Mouse (Mus musculus) spleen, adult 2 months (tissue): ENCODE measurements at regions not wholly inside any gene's neighbourhood (a gene's known extent, or its start where the extent isn't known, plus 50 kb on each side); places are given as distances from the start of the nearest gene placed in this dataset.

Source experiments
- DNase-seq, 2 experiments: peaks; one replicate each; pipeline versions ENCODE4 v3.0.0 to v3.0.0-alpha.2; 2012 to 2021; ENCODE audit warnings: low spot score in 2 of 2, low read depth in 1 of 2
- H3K27ac ChIP-seq: fragments of 200-500 bp; 2 replicates; pipeline ENCODE4 v1.5.1; 2012; ENCODE audit warnings: low read length, inconsistent platforms; ENCODE audit not compliant: insufficient read depth
- H3K27me3 ChIP-seq: fragments of 200-500 bp; 2 replicates; pipeline ENCODE4 v1.6.1; 2012; ENCODE audit warnings: mild to moderate bottlenecking, moderate library complexity, low read length, inconsistent platforms; ENCODE audit not compliant: control insufficient read depth, insufficient read depth
- H3K36me3 ChIP-seq: fragments of 200-500 bp; 2 replicates; pipeline ENCODE4 v1.6.1; 2012; ENCODE audit warnings: mild to moderate bottlenecking, low read length, inconsistent platforms; ENCODE audit not compliant: control insufficient read depth, insufficient read depth
- H3K4me1 ChIP-seq: fragments of 200-500 bp; 2 replicates; pipeline ENCODE4 v1.6.1; 2011; ENCODE audit warnings: inconsistent platforms; ENCODE audit not compliant: control insufficient read depth, insufficient read depth, insufficient read length
- H3K4me3 ChIP-seq: fragments of 200-500 bp; 2 replicates; pipeline ENCODE4 v1.5.1; 2011; ENCODE audit warnings: mild to moderate bottlenecking, inconsistent platforms; ENCODE audit not compliant: insufficient read depth, insufficient read length; ENCODE audit errors: extremely low read depth
- CTCF ChIP-seq: fragments of 200-500 bp; IDR thresholded peaks from 2 replicates; pipeline ENCODE4 v1.5.1; 2011; ENCODE audit warnings: mild to moderate bottlenecking, inconsistent platforms; ENCODE audit not compliant: insufficient read depth, insufficient read length, insufficient replicate concordance; ENCODE audit errors: extremely low read depth
- POLR2A ChIP-seq: fragments of 200-500 bp; IDR thresholded peaks from 2 replicates; pipeline ENCODE4 v1.6.1; 2011; ENCODE audit warnings: low read depth, low read length, inconsistent platforms
- WGBS: fragments of 180-500 bp; shearing (Covaris S2); methylation state at CpG from one replicate; pipeline ENCODE4 v1.1.7; 2018; 5-methylcytosine and 5-hydroxymethylcytosine counted together

- Histone ChIP-seq H3K27me3 (no peaks in the 10 kb centered on the region), H3K27ac (no peak overlapping the region), H3K4me1 (no peaks in the 10 kb centered on the region), H3K4me3 (no peak overlapping the region), H3K36me3 (no peaks in the 10 kb centered on the region)
- DNase-seq, result no peak
- TF ChIP-seq POLR2A (no peak), CTCF (no peak)
- 24% methylated on average over 8 of the region's 10 CpGs for WGBS
Observed at GRCm38 (mm10) chr2:106182051-106182450, 178.7 kb upstream of the Dnajc24 start.

DNA sequence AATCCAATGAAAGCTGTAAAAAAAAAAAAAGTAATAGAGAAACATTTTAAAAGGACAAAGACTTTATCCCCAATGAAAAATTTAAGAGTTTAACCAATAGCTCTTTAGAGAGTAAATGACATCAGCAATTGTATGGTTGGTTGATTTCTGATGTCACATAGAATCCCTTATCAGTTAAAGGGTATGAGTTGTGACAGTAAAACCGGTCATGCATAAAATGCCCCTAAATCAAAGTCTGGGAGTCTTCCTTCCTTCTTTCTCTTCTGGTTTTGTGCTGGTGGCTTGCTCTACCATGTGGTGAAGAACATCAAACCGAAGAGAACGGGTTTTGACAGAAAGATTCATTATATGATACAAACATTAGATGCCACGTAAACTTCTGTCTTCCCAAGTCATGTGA is 159.3 kb upstream of the Dnajc24 start:
- no peak for DNase-seq
- no peak overlapping the region for H3K4me3 ChIP-seq
- WGBS, result 75% methylated on average over 4 of the region's 4 CpGs
- no peaks in the 10 kb centered on the region for H3K4me1 ChIP-seq
- H3K36me3 ChIP-seq, result no peaks in the 10 kb centered on the region
- no peak overlapping the region for H3K27ac ChIP-seq
- TF ChIP-seq POLR2A, result no peak
- no peak for TF ChIP-seq CTCF
- H3K27me3 ChIP-seq, result no peaks in the 10 kb centered on the region

DNA sequence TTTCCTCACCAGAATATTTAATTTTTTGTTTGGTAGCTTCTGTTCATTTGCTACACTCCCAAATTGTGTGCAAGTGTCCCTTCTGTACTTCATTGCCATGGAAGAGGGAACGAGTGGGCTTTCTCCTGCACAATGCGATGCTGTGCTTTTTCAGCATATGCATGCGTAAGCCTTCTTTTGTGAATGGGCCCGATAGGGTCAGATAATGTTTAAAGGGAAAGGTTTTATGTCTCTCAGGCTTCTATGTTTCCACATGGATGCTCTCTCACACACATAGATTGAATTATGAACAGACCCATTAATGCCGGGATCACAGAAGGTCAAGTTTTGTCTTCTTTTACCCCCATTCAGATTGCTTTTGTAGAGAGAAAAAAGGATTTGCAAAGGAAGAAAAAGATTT is 158.5 kb upstream of the Dnajc24 start:
- no peaks in the 10 kb centered on the region for H3K4me1 ChIP-seq
- no peak overlapping the region for H3K4me3 ChIP-seq
- no peak overlapping the region for H3K27ac ChIP-seq
- H3K27me3 ChIP-seq, result no peaks in the 10 kb centered on the region
- 89% methylated on average over 5 of the region's 5 CpGs for WGBS
- H3K36me3 ChIP-seq, result no peaks in the 10 kb centered on the region
- TF ChIP-seq CTCF, result no peak
- no peak for TF ChIP-seq POLR2A
- no peak for DNase-seq

GRCm38 (mm10) chr2:106149701-106150100 is 146.4 kb upstream of the Dnajc24 start:
- WGBS, result 20% methylated on average over 3 of the region's 3 CpGs
- H3K36me3 ChIP-seq, result no peaks in the 10 kb centered on the region
- DNase-seq, result no peak
- no peaks in the 10 kb centered on the region for H3K27me3 ChIP-seq
- H3K27ac ChIP-seq, result no peak overlapping the region
- no peak for TF ChIP-seq CTCF
- no peak for TF ChIP-seq POLR2A
- no peaks in the 10 kb centered on the region for H3K4me1 ChIP-seq
- no peak overlapping the region for H3K4me3 ChIP-seq

- TF ChIP-seq CTCF, result no peak
- no peak for TF ChIP-seq POLR2A
- Histone ChIP-seq H3K36me3 (no peaks in the 10 kb centered on the region), H3K27me3 (no peaks in the 10 kb centered on the region), H3K4me1 (no peaks in the 10 kb centered on the region), H3K27ac (no peak overlapping the region), H3K4me3 (no peak overlapping the region)
- DNase-seq, result no peak
- WGBS, result 85% methylated on average over 5 of the region's 5 CpGs
Observed at GRCm38 (mm10) chr2:106140931-106141330, 137.6 kb upstream of the Dnajc24 start.

- Histone ChIP-seq H3K4me1 (no peaks in the 10 kb centered on the region), H3K27ac (no peak overlapping the region), H3K36me3 (no peaks in the 10 kb centered on the region), H3K27me3 (no peaks in the 10 kb centered on the region), H3K4me3 (no peak overlapping the region)
- 83% methylated on average over 2 of the region's 2 CpGs for WGBS
- no peak for DNase-seq
- TF ChIP-seq POLR2A (no peak), CTCF (no peak)
Observed at GRCm38 (mm10) chr2:106101002-106101401, 97.7 kb upstream of the Dnajc24 start.

GRCm38 (mm10) chr2:106086121-106086520 is 82.8 kb upstream of the Dnajc24 start:
- no peak for TF ChIP-seq CTCF
- no peak for TF ChIP-seq POLR2A
- DNase-seq, result no peak
- no peaks in the 10 kb centered on the region for H3K4me1 ChIP-seq
- 53% methylated on average over 8 of the region's 8 CpGs for WGBS
- H3K36me3 ChIP-seq, result no peaks in the 10 kb centered on the region
- H3K4me3 ChIP-seq, result no peak overlapping the region
- H3K27me3 ChIP-seq, result no peaks in the 10 kb centered on the region
- H3K27ac ChIP-seq, result no peak overlapping the region
